Mouse (Mus musculus) layer of hippocampus, adult 2 months (tissue): ENCODE measurements around the gene Zbed3. TPM values are rescaled to one million over a fixed set of nuclear protein-coding genes. Genes with fewer than 3 reads are reported as not detected.
"Not testable (repeated sequence)": the region's sequence is repeated elsewhere in the genome, so short reads cannot be mapped to it uniquely, and the experiment has no call there.

ENCODE experiments used
- DNase-seq, 2 experiments: peaks; one replicate each; pipeline ENCODE4 v3.0.0; 2022; ENCODE audit warnings: low spot score in 2 of 2
- H3K27ac ChIP-seq: fragments of 200-600 bp; 2 replicates; pipeline ENCODE4 v1.8.1; 2022
- H3K4me3 ChIP-seq: fragments of 200-600 bp; 2 replicates; pipeline ENCODE4 v1.8.1; 2022; ENCODE audit warnings: mild to moderate bottlenecking
- CTCF ChIP-seq: fragments of 200-600 bp; conservative IDR thresholded peaks from 2 replicates; pipeline ENCODE4 v1.8.1; 2022; ENCODE audit warnings: antibody characterized with exemption, mild to moderate bottlenecking, moderate library complexity
- total RNA-seq, 2 experiments: library from RNA; stranded (reverse); gene quantifications; 2 replicates each; pipeline ENCODE4 v1.2.3; 2021

The Zbed3 gene
- total RNA-seq, 2 experiments from 2014 or later = 14.0 to 16.5 TPM

GRCm38 (mm10) chr13:95347018-95347696 lies 23.7 kb downstream of the Zbed3 start:
- H3K4me3 ChIP-seq = no peak overlapping the region
- DNase-seq = peak; percentile 66 to 82
- H3K27ac ChIP-seq = no peak overlapping the region
- TF ChIP-seq CTCF = peak; percentile 96

GRCm38 (mm10) chr13:95348476-95348875 lies 25.1 kb downstream of the Zbed3 start:
- no peak for TF ChIP-seq CTCF

GRCm38 (mm10) chr13:95358223-95358622 lies 34.8 kb downstream of the Zbed3 start:
- H3K27ac ChIP-seq = no peak overlapping the region
- H3K4me3 ChIP-seq = no peak overlapping the region
- TF ChIP-seq CTCF = no peak
- DNase-seq = no peak

More at GRCm38 (mm10) chr13:95348476-95348875, 25.1 kb downstream of the Zbed3 start:
- DNase-seq = no peak
- H3K4me3 ChIP-seq = no peak overlapping the region
- no peak overlapping the region for H3K27ac ChIP-seq

GRCm38 (mm10) chr13:95363440-95363839 lies 40.0 kb downstream of the Zbed3 start:
- H3K27ac ChIP-seq = no peak overlapping the region
- TF ChIP-seq CTCF = no peak
- no peak overlapping the region for H3K4me3 ChIP-seq
- DNase-seq = no peak

- Histone ChIP-seq H3K27ac (no peak overlapping the region), H3K4me3 (no peak overlapping the region)
- no peak for DNase-seq
- no peak for TF ChIP-seq CTCF
Observed at GRCm38 (mm10) chr13:95366356-95366755, 42.9 kb downstream of the Zbed3 start.

- TF ChIP-seq CTCF = no peak
- H3K27ac ChIP-seq = peak within 1 kb of the TSS; percentile 80
- peak; percentile 90 to 93 for DNase-seq
- peak within 1 kb of the TSS; percentile 91 for H3K4me3 ChIP-seq
Observed at GRCm38 (mm10) chr13:95374701-95375553, 51.5 kb downstream of the Zbed3 start, which contains the start of gene Aggf1. Gene Aggf1, minus strand, starts transcription at chr13:95375352.

- peak overlapping the region; percentile 80 for H3K27ac ChIP-seq
- peak overlapping the region; percentile 91 for H3K4me3 ChIP-seq
- DNase-seq = no peak
- no peak for TF ChIP-seq CTCF
Observed at GRCm38 (mm10) chr13:95375554-95375914, 52.1 kb downstream of the Zbed3 start.

GRCm38 (mm10) chr13:95376689-95377289 lies 53.4 kb downstream of the Zbed3 start:
- not testable (repeated sequence) for H3K27ac ChIP-seq, H3K4me3 ChIP-seq, DNase-seq

GRCm38 (mm10) chr13:95378696-95379095 lies 55.3 kb downstream of the Zbed3 start:
- Histone ChIP-seq H3K27ac (no peak overlapping the region), H3K4me3 (no peak overlapping the region)
- no peak for DNase-seq
- TF ChIP-seq CTCF = no peak

- TF ChIP-seq CTCF = no peak
- no peak for DNase-seq
- Histone ChIP-seq H3K27ac (no peak overlapping the region), H3K4me3 (no peak overlapping the region)
Observed at GRCm38 (mm10) chr13:95382418-95382817, 59.0 kb downstream of the Zbed3 start.

Other genes starting within 250 kb of the Zbed3 start
- gene Pde8b, start 73.3 kb upstream of the Zbed3 start, total RNA-seq = 100 to 1,000 TPM; 114 to 120 TPM
- 10 to 100 TPM; 46.4 to 51.4 TPM for gene Aggf1, start 51.7 kb downstream of the Zbed3 start, total RNA-seq
- 10 to 100 TPM; 19.9 to 20.9 TPM for gene Crhbp, start 121.3 kb downstream of the Zbed3 start, total RNA-seq
- not detected for gene S100z, start 155.1 kb downstream of the Zbed3 start, total RNA-seq
- under 1 TPM; 0.17 to 0.18 TPM for gene F2rl1, start 201.6 kb downstream of the Zbed3 start, total RNA-seq